18 mouse cellular contexts compared by ENCODE assay signal in the genomic region with DNA sequence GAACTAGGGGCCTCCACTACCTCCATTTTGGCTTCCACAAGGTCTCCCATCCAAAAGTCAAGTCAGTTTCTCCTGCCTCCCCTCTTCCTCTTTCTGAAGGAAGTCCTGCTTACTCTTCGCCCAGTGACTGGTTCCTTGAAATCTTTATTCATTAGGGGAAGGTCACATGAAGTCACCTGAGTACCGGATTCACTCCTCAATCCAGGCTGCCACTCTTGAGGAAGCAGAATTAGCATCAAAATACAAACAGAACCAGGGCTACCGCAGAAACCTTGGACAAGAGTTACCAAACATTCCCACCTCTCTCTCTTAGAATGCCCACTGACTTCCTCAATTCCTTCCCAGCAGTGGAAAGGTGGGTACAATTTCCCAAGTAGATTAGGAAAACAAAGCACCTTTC. TPM values are rescaled to one million over a fixed set of nuclear protein-coding genes. Genes with fewer than 3 reads are reported as not detected.
DNase-seq lines count a peak whose midpoint lies in the region; ATAC-seq lines count a peak whose summit lies in the region.
"Had no signal": no experiment of that assay in that cellular context is flagged by ENCODE, and none has a peak within 500 bp of the region (broad histone marks: within the 10 kb centered on the region; RNA-seq: fewer than 3 reads in every experiment).

No protein-coding gene starts in this region.

- intact Hi-C loops in heart, postnatal 36 days (cut with DNase I) = no loop called here

- ATAC-seq in megakaryocyte, adult 5-6 weeks (ENCODE audit: poor library complexity, severe bottlenecking) = peak; percentile 40; the same call in 1 of the 2 replicates
- ATAC-seq: forebrain, embryonic 15.5 days; hindbrain, embryonic 16.5 days; intestine, embryonic 15.5 days had no signal

- peak; percentile 65 for DNase-seq in heart, adult 11 months
- no peak for DNase-seq in heart, postnatal 36 days
- DNase-seq in R1 (ENCODE audit: low read depth, low spot score) = peak; percentile 89
- no peak for DNase-seq in Muller cell, postnatal 12 days (ENCODE audit: inconsistent ontology term)
- DNase-seq in layer of hippocampus, adult 18-20 months (ENCODE audit: low spot score in 2 of 2) = no peak
- DNase-seq: adrenal gland, adult 8-10 months; adrenal gland, postnatal 25 days; cerebellum, adult 11-12 months; cerebellum, adult 8-10 months; cerebellum, postnatal 10 days; cerebellum, postnatal 36 days; embryo, embryonic 11 days; gastrocnemius, postnatal 25 days; kidney, adult 11 months had no signal

RNA-seq across cellular contexts. Expression of a gene that starts 10.3 kb away (rescaled TPM):
- 1 to 10 TPM; 1.4 to 1.8 TPM for total RNA-seq in heart, postnatal 36 days (2021)
- total RNA-seq in megakaryocyte, adult 5-6 weeks (2015) = 48.8 and 63.4 TPM in 2 replicates
- total RNA-seq in megakaryocyte, adult 5-6 weeks (2017) = 139 TPM in 2 replicates
- total RNA-seq in layer of hippocampus, adult 18-20 months (2021) = 1 to 10 TPM; 2.4 TPM

RNA-seq across cellular contexts. Expression of a gene that starts 38.2 kb away (rescaled TPM):
- total RNA-seq in heart, postnatal 36 days (2021) = 1 to 10 TPM; 6.7 to 8.2 TPM
- 8.8 and 12.4 TPM in 2 replicates for total RNA-seq in megakaryocyte, adult 5-6 weeks (2015)
- total RNA-seq in megakaryocyte, adult 5-6 weeks (2017) = 9.7 and 11.5 TPM in 2 replicates
- 1 to 10 TPM; 1.2 to 2.8 TPM for total RNA-seq in layer of hippocampus, adult 18-20 months (2021)

Comparison
In these comparisons a context has a peak if more than half of its experiments do, and no peak if none do; other contexts are left out.
1. DNase-seq: peak in heart, adult 11 months (single experiment) and R1 (single experiment); none in heart, postnatal 36 days (0 of 2), Muller cell, postnatal 12 days (single experiment) and layer of hippocampus, adult 18-20 months (0 of 2).
2. RNA of a gene that starts 10.3 kb away (total RNA-seq): 48.8 to 139 TPM in megakaryocyte, adult 5-6 weeks; 2.4 TPM in layer of hippocampus, adult 18-20 months and 1.4 to 1.8 TPM in heart, postnatal 36 days; every median in the first group is over 10 times any median in the second.